Mouse (Mus musculus): ENCODE measurements around the gene Gm49380. TPM values are rescaled to one million over a fixed set of nuclear protein-coding genes. Genes with fewer than 3 reads are reported as not detected.

Gene Gm49380
- polyA plus RNA-seq, 1 experiment from 2014 or later = 0.20 TPM

DNA sequence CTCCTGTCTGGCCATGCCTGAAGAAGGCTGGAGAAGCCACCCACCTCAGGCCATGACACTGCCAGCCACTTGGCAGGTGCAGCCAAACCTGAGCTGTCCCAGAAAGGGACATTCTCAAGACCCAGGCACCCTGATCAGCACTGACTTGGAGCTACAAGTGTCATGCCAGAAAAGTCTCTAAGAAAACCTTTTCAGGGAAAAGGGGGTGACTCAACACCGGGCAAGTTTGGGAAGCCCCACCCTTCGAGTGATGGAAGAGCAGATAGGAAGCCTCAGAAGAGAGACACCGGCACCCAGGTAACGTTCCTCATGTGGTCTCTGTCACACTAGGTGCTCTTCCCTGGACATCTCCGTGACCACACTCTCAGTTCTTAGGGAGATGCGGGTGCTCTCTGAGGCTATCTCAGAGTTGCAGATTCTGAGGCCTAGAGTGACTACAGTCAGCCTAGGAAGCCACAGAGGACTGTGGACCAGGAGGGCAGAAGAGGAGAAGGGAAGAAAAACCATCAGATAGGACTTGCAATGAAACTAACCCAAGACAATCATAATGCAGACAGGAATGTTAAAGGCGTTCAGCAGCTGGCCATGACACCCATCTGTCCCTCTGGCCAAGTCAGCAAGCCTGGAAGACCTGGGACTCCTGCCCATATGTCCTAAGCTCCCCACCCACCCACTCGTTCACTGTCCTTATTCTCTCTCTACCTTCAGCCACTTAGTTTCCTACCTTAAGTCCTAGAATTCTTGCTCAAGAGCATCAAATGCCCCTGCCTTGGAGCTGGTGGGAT lies 63.7 kb downstream of the Gm49380 start:
- 78% methylated on average over 8 of the region's 8 CpGs for WGBS

DNA sequence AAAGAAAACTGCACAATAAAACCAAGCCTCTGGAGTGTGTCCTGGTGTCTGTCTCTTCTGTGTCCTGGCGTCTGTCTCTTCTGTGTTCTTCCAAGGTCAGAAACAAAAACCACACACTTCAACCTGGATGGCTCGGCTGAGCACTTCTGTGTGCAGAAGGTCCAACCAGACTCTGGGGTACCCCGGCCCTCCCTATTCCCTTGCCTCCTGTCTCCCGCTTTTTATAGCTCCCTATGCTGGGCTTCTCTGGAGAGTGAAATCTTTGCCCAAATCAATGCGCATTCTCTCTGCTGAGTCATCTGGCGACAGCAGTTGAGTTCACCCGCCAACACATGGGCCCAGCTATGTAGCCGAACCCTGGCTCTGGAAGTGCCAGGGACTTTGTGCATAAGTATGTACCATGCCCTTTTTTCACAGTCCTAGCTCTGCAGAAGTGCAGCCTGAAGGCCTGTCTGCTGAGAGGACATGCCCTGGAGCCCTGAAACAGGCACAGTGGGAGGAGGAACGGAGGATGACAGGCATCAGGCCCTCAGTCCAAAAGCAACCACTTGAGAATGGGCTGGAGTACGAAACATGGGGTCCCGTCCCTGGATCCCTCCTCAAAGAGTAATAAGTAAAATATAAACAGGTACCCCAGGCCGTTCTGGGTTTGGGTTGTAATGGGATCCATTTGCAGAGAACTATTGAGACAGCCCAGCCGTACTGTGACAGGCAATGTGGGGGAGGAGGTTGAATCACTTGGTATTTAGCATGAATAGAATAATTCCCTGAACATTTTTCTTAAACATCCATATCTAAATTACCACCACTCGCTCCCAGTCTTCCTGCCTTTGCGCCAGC lies 64.5 kb downstream of the Gm49380 start:
- no peak overlapping the region for H3K27ac ChIP-seq (ENCODE audit: low read length)
- no peak overlapping the region for H3K4me2 ChIP-seq (ENCODE audit: low read depth, low read length)
- H3K27me3 ChIP-seq (ENCODE audit: control insufficient read depth, insufficient read depth, low read length) = peaks cover 14% of the 10 kb centered on the region
- 67% methylated on average over 15 of the region's 15 CpGs for WGBS
- peaks cover 1% of the 10 kb centered on the region; the same call in 1 of the 2 replicates for H3K4me1 ChIP-seq (ENCODE audit: control insufficient read depth, insufficient read depth, low read length)
- H3K9me3 ChIP-seq (replicated peaks; ENCODE audit: control insufficient read depth, low read length) = no peaks in the 10 kb centered on the region
- no peaks in the 10 kb centered on the region for H3K36me3 ChIP-seq (ENCODE audit: control insufficient read depth, insufficient read depth)
- no peak for ATAC-seq (replicated peaks; ENCODE audit: extremely low read depth, insufficient read depth, low FRiP score)
- no peak overlapping the region for H3K4me3 ChIP-seq (ENCODE audit: low read length)
- no peak overlapping the region for H3K9ac ChIP-seq (ENCODE audit: low read length)

More for the DNA sequence above, 63.7 kb downstream of the Gm49380 start:
- no peak overlapping the region for H3K27ac ChIP-seq (ENCODE audit: low read length)
- H3K9ac ChIP-seq (ENCODE audit: low read length) = no peak overlapping the region
- H3K4me3 ChIP-seq (ENCODE audit: low read length) = no peak overlapping the region
- no peaks in the 10 kb centered on the region for H3K4me1 ChIP-seq (ENCODE audit: control insufficient read depth, insufficient read depth, low read length)
- H3K27me3 ChIP-seq (ENCODE audit: control insufficient read depth, insufficient read depth, low read length) = peaks cover 8% of the 10 kb centered on the region
- ATAC-seq (replicated peaks; ENCODE audit: extremely low read depth, insufficient read depth, low FRiP score) = no peak
- no peak overlapping the region for H3K4me2 ChIP-seq (ENCODE audit: low read depth, low read length)
- H3K36me3 ChIP-seq (ENCODE audit: control insufficient read depth, insufficient read depth) = no peaks in the 10 kb centered on the region
- H3K9me3 ChIP-seq (replicated peaks; ENCODE audit: control insufficient read depth, low read length) = no peaks in the 10 kb centered on the region

DNA sequence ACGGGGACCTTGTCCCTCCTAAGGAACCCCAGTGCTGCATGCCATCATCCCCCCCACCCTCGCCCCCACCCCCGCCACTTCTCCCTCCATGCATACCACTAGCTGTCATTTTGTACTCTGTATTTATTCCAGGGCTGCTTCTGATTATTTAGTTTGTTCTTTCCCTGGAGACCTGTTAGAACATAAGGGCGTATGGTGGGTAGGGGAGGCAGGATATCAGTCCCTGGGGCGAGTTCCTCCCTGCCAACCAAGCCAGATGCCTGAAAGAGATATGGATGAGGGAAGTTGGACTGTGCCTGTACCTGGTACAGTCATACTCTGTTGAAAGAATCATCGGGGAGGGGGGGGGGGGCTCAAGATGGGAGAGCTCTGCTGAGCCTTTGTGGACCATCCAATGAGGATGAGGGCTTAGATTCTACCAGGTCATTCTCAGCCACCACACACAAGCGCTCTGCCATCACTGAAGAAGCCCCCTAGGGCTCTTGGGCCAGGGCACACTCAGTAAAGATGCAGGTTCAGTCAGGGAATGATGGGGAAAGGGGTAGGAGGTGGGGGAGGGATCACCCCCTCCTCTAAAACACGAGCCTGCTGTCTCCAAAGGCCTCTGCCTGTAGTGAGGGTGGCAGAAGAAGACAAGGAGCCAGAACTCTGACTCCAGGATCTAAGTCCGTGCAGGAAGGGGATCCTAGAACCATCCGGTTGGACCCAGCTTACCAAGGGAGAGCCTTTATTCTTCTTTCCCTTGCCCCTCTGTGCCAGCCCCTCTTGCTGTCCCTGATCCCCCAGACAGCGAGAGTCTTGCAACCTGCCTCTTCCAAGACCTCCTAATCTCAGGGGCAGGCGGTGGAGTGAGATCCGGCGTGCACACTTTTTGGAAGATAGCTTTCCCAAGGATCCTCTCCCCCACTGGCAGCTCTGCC lies 65.5 kb downstream of the Gm49380 start:
- 68% methylated on average over 14 of the region's 14 CpGs for WGBS
- Histone ChIP-seq H3K4me3 (ENCODE audit: low read length) (no peak overlapping the region), H3K27me3 (ENCODE audit: control insufficient read depth, insufficient read depth, low read length) (peaks cover 20% of the 10 kb centered on the region), H3K4me1 (ENCODE audit: control insufficient read depth, insufficient read depth, low read length) (peaks cover 5% of the 10 kb centered on the region; the same call in 1 of the 2 replicates), H3K4me2 (ENCODE audit: low read depth, low read length) (no peak overlapping the region; the same call in 1 of the 2 replicates), H3K9ac (ENCODE audit: low read length) (no peak overlapping the region), H3K9me3 (replicated peaks; ENCODE audit: control insufficient read depth, low read length) (no peaks in the 10 kb centered on the region), H3K36me3 (ENCODE audit: control insufficient read depth, insufficient read depth) (no peaks in the 10 kb centered on the region), H3K27ac (ENCODE audit: low read length) (no peak overlapping the region)
- no peak for ATAC-seq (replicated peaks; ENCODE audit: extremely low read depth, insufficient read depth, low FRiP score)

DNA sequence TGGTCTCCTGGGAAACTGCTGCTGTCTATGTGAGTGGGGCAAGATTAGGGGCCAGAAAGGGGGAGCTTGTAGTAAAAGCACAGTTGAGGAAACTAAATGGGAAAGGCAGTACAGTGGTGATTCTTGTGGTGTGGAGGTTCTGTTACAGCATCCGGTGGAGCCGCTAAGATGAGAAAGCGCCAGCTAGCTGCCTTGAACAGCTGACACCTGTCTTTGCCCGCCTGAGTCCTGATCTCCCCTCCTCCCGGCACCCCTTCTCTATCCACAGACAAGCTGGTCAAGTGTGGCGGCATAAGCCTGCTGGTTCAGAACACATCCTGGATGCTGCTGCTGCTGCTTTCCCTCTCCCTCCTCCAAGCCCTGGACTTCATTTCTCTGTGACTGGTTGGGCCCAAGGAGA lies 66.2 kb downstream of the Gm49380 start:
- WGBS = 43% methylated on average over 6 of the region's 6 CpGs
- Histone ChIP-seq H3K27me3 (ENCODE audit: control insufficient read depth, insufficient read depth, low read length) (peaks cover 22% of the 10 kb centered on the region), H3K4me1 (ENCODE audit: control insufficient read depth, insufficient read depth, low read length) (peaks cover 5% of the 10 kb centered on the region; the same call in 1 of the 2 replicates), H3K9me3 (replicated peaks; ENCODE audit: control insufficient read depth, low read length) (no peaks in the 10 kb centered on the region), H3K4me3 (ENCODE audit: low read length) (no peak overlapping the region), H3K27ac (ENCODE audit: low read length) (no peak overlapping the region; the same call in 1 of the 2 replicates), H3K4me2 (ENCODE audit: low read depth, low read length) (no peak overlapping the region; the same call in 1 of the 2 replicates), H3K36me3 (ENCODE audit: control insufficient read depth, insufficient read depth) (no peaks in the 10 kb centered on the region), H3K9ac (ENCODE audit: low read length) (no peak overlapping the region)
- no peak for ATAC-seq (replicated peaks; ENCODE audit: extremely low read depth, insufficient read depth, low FRiP score)

DNA sequence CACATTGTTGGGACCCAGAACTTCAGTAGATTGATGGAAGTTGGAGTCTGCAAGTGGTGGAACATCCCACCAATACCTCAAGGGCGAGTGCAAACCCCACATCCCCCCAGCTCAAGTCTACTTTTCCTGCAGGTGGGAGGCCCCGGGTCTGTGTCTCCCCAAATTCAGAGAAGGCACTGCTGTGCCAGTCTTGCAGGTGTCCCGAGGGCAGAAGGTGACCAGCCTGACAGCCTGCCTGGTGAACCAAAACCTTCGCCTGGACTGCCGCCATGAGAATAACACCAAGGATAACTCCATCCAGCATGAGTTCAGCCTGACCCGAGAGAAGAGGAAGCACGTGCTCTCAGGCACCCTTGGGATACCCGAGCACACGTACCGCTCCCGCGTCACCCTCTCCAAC lies 66.9 kb downstream of the Gm49380 start:
- ATAC-seq (replicated peaks; ENCODE audit: extremely low read depth, insufficient read depth, low FRiP score) = no peak
- H3K36me3 ChIP-seq (ENCODE audit: control insufficient read depth, insufficient read depth) = no peaks in the 10 kb centered on the region
- peak overlapping the region; percentile 14; the same call in 1 of the 2 replicates for H3K4me2 ChIP-seq (ENCODE audit: low read depth, low read length)
- peak overlapping the region; percentile 7; the same call in 1 of the 2 replicates for H3K4me3 ChIP-seq (ENCODE audit: low read length)
- WGBS = 75% methylated on average over 12 of the region's 12 CpGs
- peaks cover 23% of the 10 kb centered on the region for H3K27me3 ChIP-seq (ENCODE audit: control insufficient read depth, insufficient read depth, low read length)
- peaks cover 5% of the 10 kb centered on the region; the same call in 1 of the 2 replicates for H3K4me1 ChIP-seq (ENCODE audit: control insufficient read depth, insufficient read depth, low read length)
- H3K9me3 ChIP-seq (replicated peaks; ENCODE audit: control insufficient read depth, low read length) = no peaks in the 10 kb centered on the region
- no peak overlapping the region; the same call in 1 of the 2 replicates for H3K9ac ChIP-seq (ENCODE audit: low read length)
- peak overlapping the region; percentile 30; the same call in 1 of the 2 replicates for H3K27ac ChIP-seq (ENCODE audit: low read length)

DNA sequence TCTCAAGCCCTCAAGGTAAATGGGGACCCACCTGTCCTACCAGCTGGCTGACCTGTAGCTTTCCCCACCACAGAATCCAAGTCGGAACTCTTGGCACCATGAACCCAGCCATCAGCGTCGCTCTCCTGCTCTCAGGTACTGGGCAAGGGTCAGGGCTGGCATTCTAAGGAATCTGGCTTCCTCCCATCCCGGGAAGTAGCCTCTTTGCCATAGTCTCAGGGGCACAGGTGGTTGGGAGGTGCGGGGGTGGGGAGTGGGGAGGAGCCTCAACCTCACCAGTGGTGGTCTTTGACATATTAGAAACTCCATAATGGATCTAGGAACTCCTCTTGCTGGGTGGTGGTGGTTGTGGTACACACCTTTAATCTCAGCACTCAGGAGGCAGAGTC lies 67.4 kb downstream of the Gm49380 start:
- peaks cover 23% of the 10 kb centered on the region for H3K27me3 ChIP-seq (ENCODE audit: control insufficient read depth, insufficient read depth, low read length)
- H3K4me1 ChIP-seq (ENCODE audit: control insufficient read depth, insufficient read depth, low read length) = peaks cover 5% of the 10 kb centered on the region; the same call in 1 of the 2 replicates
- WGBS = 75% methylated on average over 5 of the region's 5 CpGs
- peak overlapping the region; percentile 13; the same call in 1 of the 2 replicates for H3K4me3 ChIP-seq (ENCODE audit: low read length)
- no peaks in the 10 kb centered on the region for H3K36me3 ChIP-seq (ENCODE audit: control insufficient read depth, insufficient read depth)
- 0 out of 2 replicates have a peak overlapping the region, but pooled peaks have one; percentile 24 for H3K4me2 ChIP-seq (ENCODE audit: low read depth, low read length)
- no peak overlapping the region; the same call in 1 of the 2 replicates for H3K27ac ChIP-seq (ENCODE audit: low read length)
- no peak overlapping the region for H3K9ac ChIP-seq (ENCODE audit: low read length)
- no peak for ATAC-seq (replicated peaks; ENCODE audit: extremely low read depth, insufficient read depth, low FRiP score)
- no peaks in the 10 kb centered on the region for H3K9me3 ChIP-seq (replicated peaks; ENCODE audit: control insufficient read depth, low read length)

DNA sequence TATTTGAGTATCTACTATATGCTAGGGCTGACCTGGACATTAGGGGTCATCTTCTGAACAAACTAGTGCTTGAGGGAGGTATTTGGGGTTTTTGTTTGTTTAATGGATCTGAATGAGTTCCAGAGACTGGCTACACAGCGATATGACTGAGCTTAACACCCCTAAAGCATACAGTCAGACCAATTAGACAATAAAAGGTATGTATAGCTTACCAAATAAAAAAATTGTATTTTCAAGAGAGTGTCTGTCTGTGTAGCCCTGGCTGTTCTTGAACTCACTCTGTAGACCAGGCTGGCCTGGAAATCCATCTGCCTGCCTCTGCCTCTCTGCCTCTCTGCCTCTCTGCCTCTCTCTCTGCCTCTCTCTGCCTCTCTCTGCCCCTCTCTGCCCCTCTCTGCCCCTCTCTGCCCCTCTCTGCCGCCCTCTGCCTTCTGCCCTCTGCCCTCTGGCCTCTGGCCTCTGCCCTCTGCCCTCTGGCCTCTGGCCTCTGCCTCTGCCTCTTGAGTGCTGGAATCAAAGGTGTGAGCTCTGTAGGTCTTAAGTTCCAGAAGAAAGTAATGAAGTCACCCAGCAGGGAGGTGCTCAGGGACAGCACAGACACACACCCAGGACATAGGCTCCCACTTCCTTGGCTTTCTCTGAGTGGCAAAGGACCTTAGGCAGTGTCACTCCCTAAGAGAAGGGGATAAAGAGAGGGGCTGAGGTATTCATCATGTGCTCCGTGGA lies 68.0 kb downstream of the Gm49380 start:
- 73% methylated on average over 3 of the region's 3 CpGs for WGBS
- peaks cover 23% of the 10 kb centered on the region for H3K27me3 ChIP-seq (ENCODE audit: control insufficient read depth, insufficient read depth, low read length)
- H3K9me3 ChIP-seq (replicated peaks; ENCODE audit: control insufficient read depth, low read length) = no peaks in the 10 kb centered on the region

More for the DNA sequence above, 68.0 kb downstream of the Gm49380 start:
- Histone ChIP-seq H3K4me1 (ENCODE audit: control insufficient read depth, insufficient read depth, low read length) (peaks cover 5% of the 10 kb centered on the region; the same call in 1 of the 2 replicates), H3K4me3 (ENCODE audit: low read length) (peak overlapping the region; percentile 50), H3K4me2 (ENCODE audit: low read depth, low read length) (peak overlapping the region; percentile 47; the same call in 1 of the 2 replicates), H3K27ac (ENCODE audit: low read length) (no peak overlapping the region; the same call in 1 of the 2 replicates), H3K9ac (ENCODE audit: low read length) (no peak overlapping the region), H3K36me3 (ENCODE audit: control insufficient read depth, insufficient read depth) (no peaks in the 10 kb centered on the region)
- no peak for ATAC-seq (replicated peaks; ENCODE audit: extremely low read depth, insufficient read depth, low FRiP score)

All from heart, embryonic 16.5 days (tissue).